Mouse (Mus musculus): Measurements from ENCODE around the gene Txndc5. TPM values are rescaled to one million over a fixed set of nuclear protein-coding genes. Genes with fewer than 3 reads are reported as not detected.

Txndc5 gene
- total and polyA plus RNA-seq, 3 experiments = 46.8 to 76.7 (median 47.1) TPM

DNA sequence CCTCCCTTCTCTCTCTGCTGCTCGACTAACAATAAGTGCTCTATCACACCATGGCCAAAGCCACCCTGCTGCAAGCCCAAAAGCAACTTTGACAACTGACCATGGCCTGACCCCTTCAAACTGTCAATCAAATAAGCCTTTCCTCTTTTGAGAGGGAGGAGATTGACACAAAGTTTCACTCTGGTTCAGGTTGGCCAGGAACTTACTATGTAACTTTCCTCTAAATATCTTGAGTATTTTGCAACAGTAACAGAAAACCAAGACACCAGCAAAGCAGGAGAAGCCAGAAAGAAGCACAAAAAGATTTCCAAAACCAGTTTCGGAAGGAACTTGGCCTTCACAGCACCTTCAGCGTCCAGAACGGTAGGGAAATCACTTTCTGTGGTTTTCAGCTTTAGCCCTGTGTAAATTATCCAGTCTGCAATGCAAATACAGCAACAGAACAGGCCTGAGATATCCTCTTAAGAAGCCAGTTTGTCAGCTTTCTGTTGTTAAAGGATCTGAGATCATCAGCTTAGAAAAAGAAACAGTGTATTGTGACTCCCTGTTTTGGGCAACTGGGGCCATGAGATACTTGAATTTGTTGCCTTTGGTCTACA is 6.5 kb downstream of the Txndc5 start:
- peaks cover 15% of the 10 kb centered on the region for H3K4me1 ChIP-seq (ENCODE audit: insufficient read depth, low read depth, low read length)
- ATAC-seq (ENCODE audit: extremely low read depth, insufficient number of reproducible peaks, low FRiP score, poor library complexity, severe bottlenecking) = no peak
- H3K4me3 ChIP-seq (ENCODE audit: low read depth, low read length) = no peak overlapping the region
- TF ChIP-seq POLR2AphosphoS5 (IDR thresholded peaks at IDR 0.05; ENCODE audit: insufficient replicate concordance, low read depth, low read length) (no peak), TAL1 (conservative IDR thresholded peaks at IDR 0.05; ENCODE audit: low read depth, low read length) (no peak), GATA1 (IDR thresholded peaks at IDR 0.05; ENCODE audit: borderline replicate concordance, low read length) (no peak), GATA2 (IDR thresholded peaks at IDR 0.05; ENCODE audit: borderline replicate concordance, low read depth, low read length) (no peak), CTCF (IDR thresholded peaks at IDR 0.05; ENCODE audit: low read depth, low read length) (no peak)
- H3K27me3 ChIP-seq (ENCODE audit: insufficient read depth, low read length) = no peaks in the 10 kb centered on the region
- no peak for DNase-seq (ENCODE audit: low spot score)
- H3K36me3 ChIP-seq (replicated peaks) = peaks cover 89% of the 10 kb centered on the region
- H3K9me3 ChIP-seq (replicated peaks) = no peaks in the 10 kb centered on the region

GRCm38 (mm10) chr13:38520299-38520698 is 8.3 kb downstream of the Txndc5 start:
- Histone ChIP-seq H3K36me3 (replicated peaks) (peaks cover 99% of the 10 kb centered on the region), H3K4me3 (ENCODE audit: low read depth, low read length) (no peak overlapping the region), H3K9me3 (replicated peaks) (no peaks in the 10 kb centered on the region), H3K4me1 (ENCODE audit: insufficient read depth, low read depth, low read length) (peaks cover 4% of the 10 kb centered on the region), H3K27me3 (ENCODE audit: insufficient read depth, low read length) (no peaks in the 10 kb centered on the region)
- no peak for DNase-seq (ENCODE audit: low spot score)
- no peak for ATAC-seq (ENCODE audit: extremely low read depth, insufficient number of reproducible peaks, low FRiP score, poor library complexity, severe bottlenecking)
- TF ChIP-seq CTCF (IDR thresholded peaks at IDR 0.05; ENCODE audit: low read depth, low read length) = no peak
- no peak for TF ChIP-seq GATA2 (IDR thresholded peaks at IDR 0.05; ENCODE audit: borderline replicate concordance, low read depth, low read length)
- TF ChIP-seq GATA1 (IDR thresholded peaks at IDR 0.05; ENCODE audit: borderline replicate concordance, low read length) = no peak
- no peak for TF ChIP-seq TAL1 (conservative IDR thresholded peaks at IDR 0.05; ENCODE audit: low read depth, low read length)

GRCm38 (mm10) chr13:38516582-38516981 is 12.0 kb downstream of the Txndc5 start:
- Histone ChIP-seq H3K36me3 (replicated peaks) (peaks cover 99% of the 10 kb centered on the region), H3K4me1 (ENCODE audit: insufficient read depth, low read depth, low read length) (peaks cover 3% of the 10 kb centered on the region; the same call in 1 of the 2 replicates), H3K4me3 (ENCODE audit: low read depth, low read length) (no peak overlapping the region), H3K9me3 (replicated peaks) (no peaks in the 10 kb centered on the region), H3K27me3 (ENCODE audit: insufficient read depth, low read length) (no peaks in the 10 kb centered on the region)
- no peak for DNase-seq (ENCODE audit: low spot score)
- TF ChIP-seq POLR2AphosphoS5 (IDR thresholded peaks at IDR 0.05; ENCODE audit: insufficient replicate concordance, low read depth, low read length) (no peak), CTCF (IDR thresholded peaks at IDR 0.05; ENCODE audit: low read depth, low read length) (no peak), GATA1 (IDR thresholded peaks at IDR 0.05; ENCODE audit: borderline replicate concordance, low read length) (no peak), TAL1 (conservative IDR thresholded peaks at IDR 0.05; ENCODE audit: low read depth, low read length) (no peak), GATA2 (IDR thresholded peaks at IDR 0.05; ENCODE audit: borderline replicate concordance, low read depth, low read length) (no peak)
- ATAC-seq (ENCODE audit: extremely low read depth, insufficient number of reproducible peaks, low FRiP score, poor library complexity, severe bottlenecking) = no peak

- Histone ChIP-seq H3K36me3 (replicated peaks) (peaks cover 95% of the 10 kb centered on the region), H3K4me3 (ENCODE audit: low read depth, low read length) (no peak overlapping the region), H3K27me3 (ENCODE audit: insufficient read depth, low read length) (no peaks in the 10 kb centered on the region), H3K9me3 (replicated peaks) (no peaks in the 10 kb centered on the region), H3K4me1 (ENCODE audit: insufficient read depth, low read depth, low read length) (peaks cover 3% of the 10 kb centered on the region; the same call in 1 of the 2 replicates)
- ATAC-seq (ENCODE audit: extremely low read depth, insufficient number of reproducible peaks, low FRiP score, poor library complexity, severe bottlenecking) = no peak
- no peak for DNase-seq (ENCODE audit: low spot score)
- TF ChIP-seq GATA1 (IDR thresholded peaks at IDR 0.05; ENCODE audit: borderline replicate concordance, low read length) = no peak
- TF ChIP-seq CTCF (IDR thresholded peaks at IDR 0.05; ENCODE audit: low read depth, low read length) = no peak
- no peak for TF ChIP-seq GATA2 (IDR thresholded peaks at IDR 0.05; ENCODE audit: borderline replicate concordance, low read depth, low read length)
- no peak for TF ChIP-seq TAL1 (conservative IDR thresholded peaks at IDR 0.05; ENCODE audit: low read depth, low read length)
- no peak for TF ChIP-seq POLR2AphosphoS5 (IDR thresholded peaks at IDR 0.05; ENCODE audit: insufficient replicate concordance, low read depth, low read length)
Observed at GRCm38 (mm10) chr13:38515845-38516244, 12.8 kb downstream of the Txndc5 start.

GRCm38 (mm10) chr13:38515431-38515830 is 13.2 kb downstream of the Txndc5 start:
- H3K9me3 ChIP-seq (replicated peaks) = no peaks in the 10 kb centered on the region
- TF ChIP-seq GATA1 (IDR thresholded peaks at IDR 0.05; ENCODE audit: borderline replicate concordance, low read length) (no peak), GATA2 (IDR thresholded peaks at IDR 0.05; ENCODE audit: borderline replicate concordance, low read depth, low read length) (no peak), POLR2AphosphoS5 (IDR thresholded peaks at IDR 0.05; ENCODE audit: insufficient replicate concordance, low read depth, low read length) (no peak), CTCF (IDR thresholded peaks at IDR 0.05; ENCODE audit: low read depth, low read length) (no peak), TAL1 (conservative IDR thresholded peaks at IDR 0.05; ENCODE audit: low read depth, low read length) (no peak)
- no peaks in the 10 kb centered on the region for H3K27me3 ChIP-seq (ENCODE audit: insufficient read depth, low read length)
- no peak overlapping the region for H3K4me3 ChIP-seq (ENCODE audit: low read depth, low read length)
- ATAC-seq (ENCODE audit: extremely low read depth, insufficient number of reproducible peaks, low FRiP score, poor library complexity, severe bottlenecking) (no peak), DNase-seq (ENCODE audit: low spot score) (no peak)
- peaks cover 3% of the 10 kb centered on the region; the same call in 1 of the 2 replicates for H3K4me1 ChIP-seq (ENCODE audit: insufficient read depth, low read depth, low read length)
- peaks cover 95% of the 10 kb centered on the region for H3K36me3 ChIP-seq (replicated peaks)

GRCm38 (mm10) chr13:38513921-38514320 is 14.7 kb downstream of the Txndc5 start:
- TF ChIP-seq GATA1 (IDR thresholded peaks at IDR 0.05; ENCODE audit: borderline replicate concordance, low read length) (no peak), TAL1 (conservative IDR thresholded peaks at IDR 0.05; ENCODE audit: low read depth, low read length) (no peak), CTCF (IDR thresholded peaks at IDR 0.05; ENCODE audit: low read depth, low read length) (no peak), GATA2 (IDR thresholded peaks at IDR 0.05; ENCODE audit: borderline replicate concordance, low read depth, low read length) (no peak), POLR2AphosphoS5 (IDR thresholded peaks at IDR 0.05; ENCODE audit: insufficient replicate concordance, low read depth, low read length) (no peak)
- peaks cover 3% of the 10 kb centered on the region; the same call in 1 of the 2 replicates for H3K4me1 ChIP-seq (ENCODE audit: insufficient read depth, low read depth, low read length)
- no peak overlapping the region for H3K4me3 ChIP-seq (ENCODE audit: low read depth, low read length)
- peaks cover 95% of the 10 kb centered on the region for H3K36me3 ChIP-seq (replicated peaks)
- no peaks in the 10 kb centered on the region for H3K9me3 ChIP-seq (replicated peaks)
- H3K27me3 ChIP-seq (ENCODE audit: insufficient read depth, low read length) = no peaks in the 10 kb centered on the region
- no peak for DNase-seq (ENCODE audit: low spot score)
- no peak for ATAC-seq (ENCODE audit: extremely low read depth, insufficient number of reproducible peaks, low FRiP score, poor library complexity, severe bottlenecking)

All from G1E (cell line).